Mouse (Mus musculus) kidney, adult 2 months (tissue): ENCODE data around the gene Umodl1. TPM values are rescaled to one million over a fixed set of nuclear protein-coding genes. Genes with fewer than 3 reads are reported as not detected.

Source experiments
- DNase-seq: peaks from one replicate; pipeline ENCODE4 v3.0.0; 2021
- H3K27ac ChIP-seq: fragments of 200-500 bp; 2 replicates; pipeline ENCODE4 v1.5.1; 2012; ENCODE audit warnings: low read depth, low read length, control low read depth, inconsistent platforms; ENCODE audit not compliant: insufficient read depth
- H3K27me3 ChIP-seq: fragments of 200-500 bp; replicated peaks from 2 replicates; pipeline ENCODE4 v1.6.1; 2012; ENCODE audit warnings: mild to moderate bottlenecking, moderate library complexity, low read length, inconsistent platforms; ENCODE audit not compliant: control insufficient read depth, insufficient read depth
- H3K36me3 ChIP-seq: fragments of 200-500 bp; 2 replicates; pipeline ENCODE4 v1.6.1; 2012; ENCODE audit warnings: mild to moderate bottlenecking, moderate library complexity, low read length, inconsistent platforms; ENCODE audit not compliant: control insufficient read depth, insufficient read depth
- H3K4me1 ChIP-seq: fragments of 200-500 bp; 2 replicates; pipeline ENCODE4 v1.6.1; 2011; ENCODE audit warnings: low read length; ENCODE audit not compliant: control insufficient read depth, insufficient read depth
- H3K4me3 ChIP-seq: fragments of 200-500 bp; 2 replicates; pipeline ENCODE4 v1.5.1; 2011; ENCODE audit warnings: mild to moderate bottlenecking, low read depth, low read length, control low read depth; ENCODE audit not compliant: insufficient read depth
- CTCF ChIP-seq: fragments of 200-500 bp; conservative IDR thresholded peaks from 2 replicates; pipeline ENCODE4 v1.5.1; 2011; ENCODE audit warnings: low read depth, mild to moderate bottlenecking, control low read depth, low read length, moderate library complexity, mixed read lengths; ENCODE audit not compliant: insufficient read depth, insufficient read length
- POLR2A ChIP-seq: fragments of 200-500 bp; IDR thresholded peaks from one replicate; pipeline ENCODE4 v1.6.1; 2011; ENCODE audit warnings: low read depth, low read length, control low read depth
- WGBS: fragments of 180-500 bp; shearing (Covaris S2); methylation state at CpG from one replicate; pipeline ENCODE4 v1.1.7; 2018; 5-methylcytosine and 5-hydroxymethylcytosine counted together
- polyA plus RNA-seq: library from polyadenylated mRNA; depleted of rRNA; stranded (reverse); fragments of >200 nt; gene quantifications from 2 replicates; pipeline ENCODE4 v1.2.3, GENCODE M21; 2012

Gene Umodl1
- polyA plus RNA-seq, 1 experiment: not detected

DNA sequence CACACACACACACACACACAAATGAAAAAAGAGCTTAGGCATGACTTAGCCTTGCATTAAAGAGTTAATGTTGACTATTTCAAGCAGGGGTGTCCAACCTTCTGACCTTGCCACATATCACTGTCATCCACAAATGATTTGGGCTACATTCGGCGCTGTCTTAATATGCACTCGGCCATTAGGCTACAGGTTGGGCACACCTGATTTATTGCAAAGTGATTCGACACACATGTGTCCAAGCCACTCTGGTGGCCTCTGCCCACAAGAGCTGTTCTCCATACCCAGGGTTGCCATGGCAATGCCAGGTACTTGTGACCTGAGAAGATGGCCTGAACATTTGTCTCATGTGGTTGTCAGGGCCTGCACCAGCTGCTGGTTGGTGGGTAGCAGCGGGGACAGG, 21.6 kb upstream of the Umodl1 start:
- 36% methylated on average over 5 of the region's 5 CpGs for WGBS
- Histone ChIP-seq H3K27ac (no peak overlapping the region), H3K27me3 (no peaks in the 10 kb centered on the region), H3K4me1 (no peaks in the 10 kb centered on the region), H3K4me3 (no peak overlapping the region), H3K36me3 (no peaks in the 10 kb centered on the region)
- DNase-seq: no peak
- TF ChIP-seq CTCF: no peak

DNA sequence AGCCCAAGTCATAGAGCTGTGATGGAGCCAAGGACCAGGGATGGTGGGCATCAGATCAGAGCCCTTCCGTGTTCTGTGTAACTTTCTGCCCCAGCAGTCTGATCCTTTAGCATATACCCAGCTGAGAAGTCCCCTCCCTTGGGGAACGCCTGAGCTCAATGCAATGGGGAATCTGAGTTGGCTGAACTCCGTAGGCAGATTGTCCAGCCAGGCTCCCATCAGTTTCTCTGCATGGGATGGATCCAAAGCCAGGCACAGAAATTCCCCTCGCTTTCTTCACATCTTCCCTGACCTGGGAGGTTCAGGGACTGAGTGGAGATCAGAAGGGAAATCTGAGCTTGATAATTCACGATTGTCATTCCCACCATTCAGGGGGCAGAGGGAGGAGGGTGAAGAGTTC, 19.1 kb upstream of the Umodl1 start:
- H3K4me1 ChIP-seq: no peaks in the 10 kb centered on the region
- 57% methylated on average over 5 of the region's 5 CpGs for WGBS

DNA sequence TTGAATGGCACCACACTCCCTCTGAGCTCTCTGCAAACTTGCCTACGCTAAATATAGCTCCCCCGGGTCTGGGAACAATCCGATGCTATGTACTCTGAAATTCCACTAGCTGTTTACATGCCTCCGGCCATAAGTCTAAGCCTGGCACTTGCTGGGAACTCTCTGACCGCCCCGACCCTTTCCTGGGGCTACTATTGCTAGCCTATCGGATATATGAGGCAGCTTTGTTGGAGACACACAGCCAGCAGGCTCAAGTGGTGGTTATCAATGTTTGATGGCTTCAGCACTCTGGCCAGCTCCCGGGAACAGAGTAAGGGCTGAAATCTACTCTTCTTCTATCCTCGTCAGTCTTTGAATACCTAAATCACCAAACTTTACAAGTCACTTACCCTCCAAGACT, 15.9 kb upstream of the Umodl1 start:
- Histone ChIP-seq H3K4me3 (no peak overlapping the region), H3K36me3 (no peaks in the 10 kb centered on the region), H3K27ac (no peak overlapping the region), H3K27me3 (no peaks in the 10 kb centered on the region), H3K4me1 (no peaks in the 10 kb centered on the region)
- no peak for DNase-seq
- no peak for TF ChIP-seq CTCF
- TF ChIP-seq POLR2A: no peak
- WGBS: 43% methylated on average over 9 of the region's 9 CpGs

More for the DNA sequence above, 19.1 kb upstream of the Umodl1 start:
- no peaks in the 10 kb centered on the region for H3K27me3 ChIP-seq
- no peak for DNase-seq
- TF ChIP-seq CTCF (no peak), POLR2A (no peak)
- no peak overlapping the region for H3K4me3 ChIP-seq
- H3K27ac ChIP-seq: no peak overlapping the region
- H3K36me3 ChIP-seq: no peaks in the 10 kb centered on the region

DNA sequence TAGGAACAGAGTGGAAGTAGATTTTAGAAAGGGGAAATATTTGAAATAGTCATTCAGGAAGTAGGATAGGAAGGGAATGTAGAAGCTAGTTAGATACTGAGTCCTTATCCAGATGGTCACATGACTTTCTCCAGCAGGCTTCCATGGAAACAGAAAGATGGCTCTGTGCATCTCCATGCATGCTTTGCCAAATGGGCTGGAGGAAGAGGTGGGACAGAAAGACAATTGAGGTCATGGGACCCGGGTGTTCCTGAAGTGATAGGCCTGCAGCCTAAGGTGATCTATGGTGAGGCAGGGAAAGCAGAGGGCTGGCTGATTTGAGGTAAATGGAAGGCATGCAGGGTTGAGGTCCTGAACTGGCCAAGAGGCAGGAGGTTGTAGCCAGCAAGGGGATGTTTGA, 6.1 kb upstream of the Umodl1 start:
- peak; percentile 4 for DNase-seq

DNA sequence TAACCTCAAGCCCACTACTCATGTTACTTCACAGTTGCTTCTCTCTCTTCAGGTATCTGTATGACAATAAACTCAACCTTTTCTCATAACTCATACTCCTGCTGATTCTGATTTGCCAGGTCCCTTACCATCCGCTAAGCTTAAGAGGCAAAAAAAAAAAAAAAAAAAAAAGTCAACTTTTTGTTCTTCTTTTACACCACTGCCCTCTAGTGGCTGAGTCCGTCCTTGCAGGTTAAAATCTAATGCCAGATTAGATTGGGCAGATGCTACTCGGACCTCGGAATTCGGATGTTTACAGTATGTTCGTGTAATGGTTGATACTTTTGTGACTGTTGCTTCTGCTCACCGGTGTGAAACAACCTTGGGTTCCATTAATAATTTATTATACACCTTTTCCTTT, 3.7 kb upstream of the Umodl1 start:
- peak; percentile 40; the same call in 1 of the 2 replicates for TF ChIP-seq CTCF
- TF ChIP-seq POLR2A: no peak
- Histone ChIP-seq H3K4me1 (no peaks in the 10 kb centered on the region), H3K27me3 (no peaks in the 10 kb centered on the region), H3K4me3 (no peak overlapping the region), H3K36me3 (no peaks in the 10 kb centered on the region), H3K27ac (no peak overlapping the region)
- 1% methylated on average over 7 of the region's 7 CpGs for WGBS
- DNase-seq: peak; percentile 62

More for the DNA sequence above, 6.1 kb upstream of the Umodl1 start:
- Histone ChIP-seq H3K27me3 (no peaks in the 10 kb centered on the region), H3K4me3 (no peak overlapping the region), H3K4me1 (no peaks in the 10 kb centered on the region), H3K27ac (no peak overlapping the region), H3K36me3 (no peaks in the 10 kb centered on the region)
- TF ChIP-seq POLR2A (no peak), CTCF (no peak)
- 45% methylated on average over 1 of the region's 1 CpGs for WGBS

DNA sequence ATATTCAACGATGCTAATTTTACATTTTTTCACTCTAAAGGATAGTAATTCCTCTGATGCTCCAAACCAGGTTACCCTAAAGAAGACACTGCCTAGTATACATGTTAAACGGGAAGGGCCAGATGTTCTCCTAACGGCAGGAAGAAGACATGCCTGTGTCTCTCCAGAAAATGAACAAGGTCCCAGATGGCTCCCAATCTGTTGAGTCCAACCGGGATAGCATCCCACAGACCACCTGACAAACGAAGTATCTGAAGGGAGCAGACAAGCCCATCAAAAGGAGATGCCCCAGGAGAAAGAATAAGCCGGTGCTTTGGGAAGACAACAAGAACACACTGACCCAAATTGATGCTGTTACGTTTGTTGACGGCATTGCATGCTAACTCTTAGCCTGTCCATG, 2.8 kb upstream of the Umodl1 start:
- H3K4me1 ChIP-seq: no peaks in the 10 kb centered on the region
- no peaks in the 10 kb centered on the region for H3K36me3 ChIP-seq
- DNase-seq: no peak
- H3K27me3 ChIP-seq: no peaks in the 10 kb centered on the region
- no peak for TF ChIP-seq CTCF
- no peak for TF ChIP-seq POLR2A
- H3K27ac ChIP-seq: no peak overlapping the region
- no peak overlapping the region for H3K4me3 ChIP-seq
- WGBS: 70% methylated on average over 8 of the region's 8 CpGs

DNA sequence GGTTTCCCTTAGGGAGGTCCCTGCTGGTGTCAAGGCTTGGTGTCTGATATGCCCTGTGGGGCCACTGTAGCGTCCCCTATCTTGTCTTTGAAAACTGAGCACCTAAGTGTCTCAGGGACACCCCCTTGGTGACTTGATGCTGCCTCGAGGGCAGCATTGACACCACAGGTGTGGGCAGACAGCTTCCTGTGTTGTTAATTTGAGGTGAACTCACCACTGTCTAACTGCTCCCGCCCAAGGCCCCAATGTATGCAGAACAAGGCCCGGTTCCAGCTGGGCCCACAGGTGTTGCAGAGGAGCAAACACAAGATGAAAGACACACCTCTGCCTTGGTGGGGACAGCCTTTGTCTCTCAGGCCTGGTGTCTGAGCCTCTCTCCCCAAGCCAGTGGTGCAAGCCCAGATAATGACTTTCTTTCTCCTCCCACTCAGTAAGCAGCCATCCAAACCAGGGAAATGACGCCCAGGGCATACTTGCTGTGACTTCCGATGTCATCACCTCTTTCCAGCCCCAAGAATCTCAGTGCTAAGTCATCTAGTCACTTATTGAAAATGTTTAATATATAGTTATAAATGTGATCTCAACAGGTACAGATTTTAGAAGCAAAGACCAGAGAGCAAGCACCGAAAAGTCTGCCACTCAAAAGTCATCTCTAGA, 7.6 kb downstream of the Umodl1 start:
- Histone ChIP-seq H3K27ac (no peak overlapping the region), H3K4me1 (no peaks in the 10 kb centered on the region), H3K36me3 (no peaks in the 10 kb centered on the region), H3K4me3 (no peak overlapping the region), H3K27me3 (no peaks in the 10 kb centered on the region)
- no peak for TF ChIP-seq CTCF
- TF ChIP-seq POLR2A: no peak
- WGBS: 47% methylated on average over 7 of the region's 7 CpGs
- DNase-seq: no peak
